Mouse (Mus musculus) brain, embryonic 18.5 days (tissue): Measurements from ENCODE around the gene Aaed1.
"Not testable (repeated sequence)": the region's sequence is repeated elsewhere in the genome, so short reads cannot be mapped to it uniquely, and the experiment has no call there.

ENCODE experiments used
- DNase-seq: peaks from one replicate; pipeline ENCODE4 v3.0.0-alpha.2; 2012; ENCODE audit warnings: low read depth, low spot score

Aaed1 gene

DNA sequence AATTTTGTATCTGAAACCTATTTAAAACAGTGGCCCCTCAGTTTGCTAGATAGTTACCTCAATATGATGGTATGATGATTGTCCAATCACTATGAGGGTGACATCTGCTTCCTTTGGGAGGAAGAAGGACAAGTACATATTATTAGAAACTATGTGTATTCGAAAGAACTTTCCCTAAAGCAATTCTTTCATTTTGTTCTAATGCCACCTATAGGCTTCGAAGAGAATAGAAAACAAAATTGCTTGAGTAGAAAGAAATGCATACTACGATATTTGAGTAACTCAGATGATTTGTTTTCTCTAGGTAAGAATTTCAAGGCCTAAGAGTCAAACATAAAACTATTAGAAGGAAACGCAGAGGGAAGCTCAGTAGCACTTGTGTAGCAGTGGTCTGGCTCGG, 3.5 kb downstream of the Aaed1 start:
- DNase-seq, result no peak

DNA sequence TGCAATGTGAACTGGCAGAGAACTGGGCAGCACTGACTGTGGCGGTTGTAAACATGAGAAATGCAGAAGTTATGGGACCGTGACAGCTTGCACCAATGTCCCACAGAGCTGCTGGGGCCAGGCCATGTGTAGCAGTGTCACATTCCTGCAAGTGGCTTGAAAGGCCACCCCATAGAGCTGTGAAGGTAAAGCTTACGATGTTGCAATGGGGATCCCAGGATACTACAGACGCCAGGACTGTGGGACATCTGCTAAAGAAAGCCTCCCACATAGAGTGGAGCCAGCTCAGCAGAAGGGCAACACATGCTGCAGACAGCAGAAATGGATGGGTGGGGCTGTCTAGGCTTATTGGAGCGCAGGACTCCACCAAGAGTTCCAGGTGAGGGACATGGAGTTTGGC, 5.0 kb downstream of the Aaed1 start:
- DNase-seq, result no peak

DNA sequence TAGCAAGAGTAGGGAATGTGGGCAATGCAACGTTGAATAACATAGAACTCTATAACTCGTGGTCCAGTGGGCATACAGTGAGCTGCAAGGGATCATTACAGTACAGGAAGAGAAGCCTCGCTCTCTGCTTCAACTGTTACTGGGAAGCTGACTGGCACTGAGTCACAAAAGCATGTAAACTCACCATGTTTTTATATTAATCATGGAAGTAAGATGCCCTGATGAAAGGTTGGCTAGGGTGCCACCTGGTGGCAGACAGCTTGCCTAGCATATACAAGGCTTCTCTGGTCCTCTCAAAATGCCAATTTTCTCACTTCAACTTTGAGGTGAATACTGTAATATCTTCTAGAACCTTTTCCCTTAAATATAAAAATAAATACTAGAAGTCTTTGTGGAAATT, 6.4 kb downstream of the Aaed1 start:
- DNase-seq, result peak; percentile 14

DNA sequence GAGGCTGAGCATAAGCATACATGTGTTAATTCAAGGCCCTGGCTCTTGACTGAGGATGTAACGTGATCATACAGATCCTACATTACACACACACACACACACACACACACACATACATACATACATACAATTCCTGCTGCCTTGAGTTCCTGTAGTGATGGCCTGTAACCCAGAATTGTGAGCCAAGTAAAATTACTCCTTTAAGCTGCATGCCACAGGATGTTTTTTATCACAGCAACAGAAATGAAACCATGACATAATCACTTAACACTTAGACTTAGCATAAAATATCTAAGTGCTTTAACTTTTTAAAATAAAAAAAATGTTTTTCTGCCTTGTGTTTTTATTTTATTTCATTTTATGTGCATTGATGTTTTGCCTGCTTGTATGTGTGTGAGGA, 13.4 kb downstream of the Aaed1 start:
- no peak for DNase-seq

DNA sequence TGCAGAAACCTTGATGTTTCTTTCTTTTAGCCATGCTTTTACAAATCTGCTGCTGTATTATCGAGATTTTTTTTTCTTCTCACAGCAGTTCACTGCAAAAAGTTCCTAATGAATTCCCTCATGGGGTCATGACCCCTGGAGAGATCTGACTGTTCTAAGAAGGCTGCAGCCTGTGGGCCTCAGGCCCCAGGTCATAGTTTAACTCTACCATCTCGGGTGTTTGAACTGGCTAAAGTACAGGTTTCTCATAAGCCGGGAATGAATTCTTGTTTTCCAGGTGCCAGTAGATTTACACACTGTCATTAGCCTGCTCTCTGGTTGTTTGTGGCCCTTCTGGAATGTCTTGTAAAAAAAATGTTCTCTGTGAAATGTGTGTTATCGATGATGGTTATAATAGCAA, 25.7 kb downstream of the Aaed1 start:
- no peak for DNase-seq

DNA sequence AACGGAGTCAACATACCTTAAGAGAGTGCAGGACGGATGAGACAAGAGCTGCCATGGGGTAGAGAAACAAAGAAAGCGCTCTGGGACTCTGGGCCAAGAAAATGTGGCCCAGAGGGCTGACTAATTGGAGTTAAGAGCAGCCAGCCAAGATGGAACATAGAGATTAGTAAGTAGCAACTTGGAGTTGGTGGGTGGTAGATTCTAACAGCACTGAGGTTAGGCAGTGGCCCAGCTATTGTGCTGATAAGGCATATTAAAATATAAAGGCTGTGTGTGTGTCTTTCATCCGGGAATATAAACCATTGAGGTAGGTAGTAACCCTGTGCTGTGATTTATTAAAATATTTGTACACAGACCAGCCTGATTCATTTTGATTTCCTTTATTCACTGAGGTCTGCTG, 26.2 kb downstream of the Aaed1 start:
- no peak for DNase-seq

DNA sequence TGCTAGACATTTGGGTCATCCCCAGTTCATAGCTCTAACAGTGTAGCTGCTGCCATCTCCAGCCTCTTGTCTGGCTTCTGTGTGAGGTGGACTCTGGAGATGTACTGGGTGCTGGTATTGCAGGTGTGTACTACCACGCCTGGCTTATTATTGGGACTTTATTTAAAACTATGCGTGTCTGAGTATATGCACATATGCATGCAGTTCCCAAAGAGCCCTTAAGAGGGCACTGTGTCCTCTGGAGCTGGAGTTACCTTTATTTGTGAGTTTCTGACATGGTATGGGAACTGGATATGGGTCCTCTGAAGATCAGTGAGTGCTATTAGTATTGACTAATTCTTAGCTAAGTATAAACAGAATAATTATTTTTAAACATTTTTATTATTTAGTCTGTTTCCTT, 27.8 kb downstream of the Aaed1 start:
- DNase-seq, result no peak

DNA sequence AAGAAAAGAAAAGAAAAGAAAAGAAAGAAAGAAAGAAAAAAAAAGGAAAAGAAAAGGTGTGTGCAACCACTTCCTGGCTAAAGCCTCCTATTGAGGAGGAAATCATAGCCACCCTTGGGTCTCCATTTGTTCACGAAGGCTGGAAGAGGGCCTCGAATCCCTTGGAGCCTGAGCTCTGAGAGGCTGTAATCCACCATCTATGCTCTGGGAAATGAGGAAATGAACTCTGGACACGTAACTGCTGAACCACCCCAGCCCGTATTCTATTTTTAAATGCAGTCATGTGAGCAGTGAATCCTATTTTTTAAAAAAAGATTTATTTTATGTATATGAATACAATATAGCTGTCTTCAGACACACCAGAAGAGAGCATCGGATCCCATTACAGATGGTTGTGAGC, 31.6 kb downstream of the Aaed1 start:
- DNase-seq, result no peak

DNA sequence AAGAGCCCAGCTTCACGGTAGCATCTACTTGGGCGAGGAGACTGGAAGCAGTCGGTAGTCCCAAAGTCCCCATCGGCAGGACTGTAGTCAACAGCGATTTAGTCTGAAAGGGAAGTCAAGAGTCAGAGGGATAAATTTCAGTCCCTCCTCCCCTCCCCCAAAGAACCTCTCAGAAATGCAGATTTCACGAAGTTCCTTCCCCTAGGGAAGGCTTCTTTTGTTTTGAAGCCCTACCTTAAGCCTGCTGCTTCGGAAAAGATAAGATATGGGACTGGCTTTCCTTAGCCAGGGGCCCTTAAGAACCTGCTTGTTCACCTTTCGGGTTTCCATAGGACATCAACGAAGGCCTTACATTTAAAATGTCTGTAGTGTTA, 36.8 kb downstream of the Aaed1 start:
- DNase-seq, result no peak

DNA sequence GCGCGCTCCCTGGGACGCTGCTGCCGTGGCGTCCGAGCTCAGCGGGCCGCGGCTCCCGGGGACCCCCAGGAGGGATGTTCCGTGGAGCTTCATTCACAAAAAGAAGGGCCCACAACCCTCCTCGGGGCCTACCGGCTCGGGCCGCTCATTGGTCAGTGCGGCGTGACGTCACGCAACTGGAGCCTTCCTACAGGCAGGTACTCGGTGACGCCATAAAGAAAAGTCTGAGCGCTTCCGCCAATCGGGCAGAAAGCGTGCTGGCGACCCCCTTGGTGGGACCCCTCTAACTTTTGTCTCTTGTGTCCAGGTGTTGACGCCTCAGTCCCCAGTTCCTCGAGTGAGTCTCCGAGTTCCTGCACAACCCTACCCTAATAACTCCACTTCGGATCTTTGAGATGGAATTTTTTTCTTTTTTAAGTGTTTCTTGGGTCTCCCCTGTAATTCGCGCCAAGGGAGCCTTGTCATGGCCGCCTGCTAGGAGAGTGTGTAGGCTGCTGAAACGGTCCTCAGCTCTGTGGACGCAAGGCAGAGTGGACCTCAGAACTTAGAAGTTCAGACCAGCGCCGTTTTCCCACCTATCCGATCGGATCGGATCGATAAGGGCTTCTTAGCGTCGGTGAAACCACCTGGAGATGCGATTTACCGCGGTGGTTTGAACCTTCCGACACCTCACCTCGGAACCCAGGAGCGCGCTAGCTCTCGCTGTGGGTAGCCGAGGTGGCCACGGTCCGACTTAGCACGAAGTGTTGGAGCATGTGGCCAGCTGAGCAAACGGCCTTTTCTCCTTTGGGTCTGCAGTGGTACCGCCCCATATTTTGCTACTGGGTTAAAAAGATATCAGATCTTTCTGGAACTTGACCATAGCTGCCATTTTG, 37.4 kb downstream of the Aaed1 start, which contains the start of gene Cdc14b:
Gene Cdc14b (minus strand): TSS at position 412 of the 875 bp plus-strand sequence.
- DNase-seq, result peak; percentile 56

DNA sequence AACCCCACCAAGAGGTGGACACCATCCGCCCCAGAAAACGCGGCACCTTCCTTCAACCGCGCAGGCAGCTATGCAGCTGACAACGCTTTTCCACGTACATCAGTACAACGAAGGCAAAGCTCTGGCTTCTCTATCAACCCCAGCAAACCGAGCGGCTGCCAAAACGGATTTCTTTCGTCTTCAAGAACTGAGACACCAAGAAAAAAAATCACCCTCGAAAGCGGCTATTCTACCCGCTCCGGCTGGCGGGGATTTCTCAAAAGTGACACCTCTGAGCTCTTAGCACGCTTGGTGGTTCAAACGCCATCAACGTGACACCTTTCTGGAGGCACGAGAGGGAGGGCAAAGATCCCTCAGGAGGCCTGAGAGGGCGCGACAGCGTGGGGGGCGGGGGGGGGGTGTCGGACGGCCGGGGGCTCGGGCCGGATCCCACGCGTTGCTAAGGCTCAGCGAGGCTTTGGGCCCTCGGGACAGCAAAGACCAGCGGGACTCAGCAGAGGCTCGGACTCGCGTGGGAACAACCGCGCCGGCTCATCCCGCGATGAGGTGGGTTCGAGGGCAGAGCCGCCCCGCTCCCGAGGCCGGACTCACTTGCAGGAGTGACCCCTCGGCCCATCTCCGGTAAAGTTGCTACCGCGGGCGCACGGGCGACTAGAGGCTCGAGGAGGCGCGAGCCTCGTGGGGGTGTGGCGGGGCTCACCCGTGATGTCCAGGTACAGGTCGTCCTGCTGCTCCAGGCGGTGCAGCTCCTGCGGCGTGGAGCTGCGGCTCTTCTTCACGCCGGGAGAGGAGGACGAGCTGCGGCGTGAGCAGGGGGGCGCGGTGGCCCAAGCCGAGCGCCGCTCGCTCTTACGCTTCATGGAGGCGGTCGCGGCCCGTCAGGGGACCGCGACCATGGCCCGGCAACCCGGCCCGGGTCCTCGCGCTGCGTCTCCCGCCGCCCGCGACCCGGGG, 38.3 kb downstream of the Aaed1 start:
- no peak for DNase-seq

DNA sequence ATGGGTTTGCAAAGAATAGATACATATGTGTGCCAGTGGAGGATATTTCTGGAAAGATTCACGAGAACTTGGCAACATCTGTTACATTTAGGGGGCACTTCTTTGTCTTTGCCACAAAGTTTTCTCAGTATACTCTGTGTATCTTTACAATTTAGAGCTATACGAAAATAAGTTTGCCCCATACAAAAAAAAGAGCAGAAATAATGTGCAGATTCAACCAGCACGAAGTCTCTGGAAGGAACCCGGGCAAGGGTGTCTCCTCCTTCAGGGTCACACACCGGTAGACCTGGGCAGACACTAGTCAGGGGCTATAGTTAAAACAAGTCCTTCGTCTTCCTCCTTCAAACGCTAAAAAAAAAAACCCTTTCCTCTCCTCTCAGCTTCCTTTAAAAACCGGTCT, 39.2 kb downstream of the Aaed1 start:
- DNase-seq, result no peak

DNA sequence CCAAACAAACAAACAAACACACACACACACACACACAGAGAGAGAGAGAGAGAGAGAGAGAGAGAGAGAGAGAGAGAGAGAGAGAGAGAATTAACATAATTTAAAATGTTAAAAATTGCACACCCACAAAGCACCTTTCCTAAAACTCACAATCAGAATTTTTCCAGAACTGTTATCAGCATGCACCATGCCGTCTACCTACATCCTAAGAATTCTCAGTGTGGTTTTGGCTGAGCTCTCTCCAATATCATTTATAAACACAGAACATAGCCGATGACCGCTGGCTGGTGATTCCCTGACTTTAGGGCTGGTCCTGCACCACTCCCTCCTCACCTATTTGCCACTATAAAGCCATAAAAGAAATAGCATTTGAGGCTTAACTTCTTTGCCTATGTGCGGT, 44.1 kb downstream of the Aaed1 start:
- DNase-seq, result no peak

DNA sequence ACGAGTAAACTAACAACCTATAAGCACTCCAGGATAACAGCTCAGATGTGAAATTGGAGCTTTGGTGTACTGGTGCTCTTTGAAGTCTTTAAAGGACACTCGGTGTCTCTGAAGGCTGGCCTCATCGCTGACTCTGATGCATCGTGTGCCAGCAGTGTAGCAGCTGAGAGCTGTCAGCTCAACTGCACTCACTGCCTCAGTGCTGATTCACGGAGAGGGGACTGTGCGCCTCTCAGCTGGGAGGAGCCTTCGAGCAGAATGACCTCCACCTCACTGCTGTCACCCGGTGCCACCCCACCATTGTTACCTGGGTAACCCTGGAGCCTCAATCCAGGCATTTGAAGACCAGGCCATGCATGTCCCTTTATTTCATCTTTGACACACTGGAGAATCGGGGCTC, 45.4 kb downstream of the Aaed1 start:
- no peak for DNase-seq

DNA sequence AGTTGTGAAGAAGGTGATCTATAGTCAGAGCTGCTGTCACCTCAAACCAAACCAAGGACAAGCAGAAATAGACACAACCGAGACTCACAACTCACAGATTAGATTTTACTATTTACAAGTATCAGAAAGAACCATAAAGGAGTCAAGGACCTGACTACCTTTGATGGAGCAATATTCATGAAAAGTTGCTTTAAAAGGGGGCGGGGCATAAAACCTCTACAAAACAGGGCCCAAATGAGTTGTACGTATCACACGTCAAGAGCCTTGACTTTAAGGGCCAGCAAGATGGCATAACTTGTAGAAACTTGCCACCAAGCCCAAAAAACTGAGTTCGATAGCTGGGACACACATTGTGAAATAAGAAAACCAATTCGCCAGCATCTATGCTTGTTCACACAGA, 47.9 kb downstream of the Aaed1 start:
- DNase-seq, result no peak

DNA sequence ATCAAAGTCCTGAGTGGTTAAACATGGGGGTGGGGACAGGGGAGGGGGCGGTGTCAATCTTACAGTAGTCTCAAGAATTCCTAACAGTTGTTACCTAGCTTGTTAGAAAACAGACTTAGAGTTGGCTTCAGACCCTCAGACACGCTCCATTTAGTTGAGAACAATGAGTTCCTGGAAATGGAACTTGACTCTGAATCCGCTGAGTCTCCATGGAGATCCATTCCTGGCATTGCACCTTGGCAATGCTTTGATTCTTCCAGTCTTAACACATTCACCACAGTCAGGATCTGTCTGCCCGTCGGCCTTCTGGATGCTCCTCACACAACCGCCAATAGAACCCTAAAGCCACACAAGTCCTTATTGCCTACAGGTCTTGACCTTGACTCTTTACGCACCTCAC, 52.6 kb downstream of the Aaed1 start:
- no peak for DNase-seq

DNA sequence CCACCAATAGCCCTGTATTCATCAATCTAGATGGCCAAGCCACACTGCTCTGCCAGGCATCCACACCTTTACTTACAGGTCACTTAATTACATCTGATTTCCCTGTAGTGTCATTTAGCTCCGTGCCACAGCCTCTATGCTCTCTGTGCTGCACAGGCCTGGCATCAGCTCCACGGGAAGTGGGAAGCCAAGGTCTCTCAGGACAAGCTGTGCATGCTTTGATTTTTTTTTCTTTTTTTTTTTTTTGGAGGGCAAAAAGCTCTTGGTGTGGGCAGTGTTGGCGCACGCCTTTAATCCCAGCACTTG, 54.0 kb downstream of the Aaed1 start:
- no peak for DNase-seq

DNA sequence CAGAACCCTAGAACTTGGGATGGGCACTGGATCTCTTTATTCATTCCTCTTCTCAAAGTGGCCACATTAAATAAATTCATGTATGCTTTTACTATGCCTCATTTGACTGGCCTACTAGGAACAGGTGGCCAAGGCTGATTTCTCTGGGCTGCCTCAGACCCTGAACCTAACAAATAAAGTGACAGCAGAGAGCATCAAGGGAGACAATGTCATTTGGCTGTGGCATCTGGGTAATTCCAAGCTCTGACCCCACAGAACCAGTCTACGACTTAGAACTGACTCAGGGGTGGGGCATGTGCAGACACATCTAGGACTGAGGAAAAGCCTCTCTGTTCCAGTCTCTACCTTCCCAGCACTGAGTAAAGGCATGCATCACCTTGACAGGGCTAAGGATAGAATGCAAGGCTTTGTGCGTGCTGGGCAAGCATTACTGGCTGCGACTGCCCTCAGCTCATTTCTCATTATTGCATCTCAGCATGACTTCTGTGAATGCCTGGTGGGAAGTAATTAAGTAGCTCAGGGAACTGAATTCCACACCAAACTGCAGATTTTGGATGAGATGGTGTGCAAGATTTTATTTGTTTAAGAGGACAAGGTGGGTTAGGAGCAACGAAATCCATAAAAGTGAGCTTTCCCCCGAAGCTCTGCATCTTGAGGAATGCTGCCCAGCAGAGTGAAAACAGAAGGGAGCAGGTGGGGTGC, 54.5 kb downstream of the Aaed1 start:
- no peak for DNase-seq

DNA sequence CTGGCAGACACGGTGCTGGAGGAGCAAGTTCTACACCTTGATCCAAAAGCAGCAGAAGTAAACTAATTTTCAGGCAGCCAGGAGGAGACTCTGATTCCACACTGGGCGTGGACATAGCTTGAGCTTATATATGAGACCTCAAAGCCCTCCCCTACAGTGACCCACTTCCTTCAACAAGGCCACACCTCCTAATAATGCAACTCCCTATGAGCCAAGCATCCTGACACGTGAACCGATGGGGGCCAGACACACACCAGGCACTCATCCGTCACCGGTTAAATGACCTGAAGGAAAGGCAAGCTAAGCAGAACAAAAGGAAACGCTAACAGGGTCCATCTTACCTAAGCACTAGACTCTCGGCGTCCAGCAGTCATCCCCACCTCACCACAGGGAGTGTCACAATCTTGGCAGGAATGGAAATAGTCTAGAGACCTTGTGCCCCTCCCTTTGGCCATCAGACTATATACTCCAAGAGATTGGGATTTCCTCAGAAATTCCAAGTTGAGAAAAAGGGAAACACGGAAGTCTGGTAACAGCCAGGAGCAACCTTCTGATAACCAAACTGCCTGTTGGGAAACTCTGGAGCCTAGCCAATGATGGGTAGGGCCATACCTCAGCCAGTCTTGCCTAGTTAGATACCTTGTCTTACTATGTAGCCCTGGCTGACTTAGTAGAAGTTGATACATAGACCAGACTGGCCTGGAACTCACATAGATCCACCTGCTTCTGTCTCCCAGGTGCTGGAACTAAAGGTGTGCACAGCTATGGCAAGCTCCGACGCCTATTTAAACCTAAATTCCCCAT, 55.3 kb downstream of the Aaed1 start:
- no peak for DNase-seq

DNA sequence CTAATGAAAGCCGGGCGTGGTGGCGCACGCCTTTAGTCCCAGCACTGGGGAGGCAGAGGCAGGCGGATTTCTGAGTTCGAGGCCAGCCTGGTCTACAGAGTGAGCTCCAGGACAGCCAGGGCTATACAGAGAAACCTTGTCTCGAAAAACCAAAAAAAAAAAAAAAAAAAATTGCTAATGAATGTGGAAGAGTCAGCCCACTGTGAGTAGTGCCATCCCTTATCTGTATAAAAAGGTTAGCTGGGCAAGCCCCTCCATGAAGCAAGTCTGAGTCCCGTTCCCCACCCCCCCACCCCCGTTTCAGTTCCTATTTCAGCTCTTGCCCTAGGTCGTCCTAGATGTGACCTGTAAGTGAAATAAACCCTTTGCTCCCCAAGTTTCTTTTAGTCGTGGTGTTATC, 58.3 kb downstream of the Aaed1 start:
- not testable (repeated sequence) for DNase-seq

DNA sequence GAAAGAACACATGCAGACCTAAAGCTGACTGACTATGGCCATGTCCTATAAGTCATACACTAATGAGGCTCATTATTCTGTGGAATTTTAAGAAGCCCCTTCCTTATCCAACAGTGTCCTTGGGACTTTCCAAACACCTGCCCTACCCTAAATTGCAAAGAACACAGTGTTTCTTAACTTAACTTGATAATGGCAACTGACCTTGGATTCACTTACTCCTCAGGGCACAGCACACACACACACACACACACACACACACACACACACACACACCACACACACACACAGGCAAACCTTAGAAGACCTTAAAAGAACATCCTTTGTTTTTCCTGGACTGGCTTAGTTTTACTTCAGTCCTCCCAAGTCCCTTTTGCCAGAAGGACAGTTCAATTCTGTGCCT, 58.8 kb downstream of the Aaed1 start:
- DNase-seq, result no peak
